Mouse (Mus musculus): ENCODE results near the gene Lyl1. TPM values are rescaled to one million over a fixed set of nuclear protein-coding genes. Genes with fewer than 3 reads are reported as not detected.
A peak's percentile ranks its signal among the peaks of the same experiment; 100 is the strongest.

Gene Lyl1
- polyA plus RNA-seq, 1 experiment from 2014 or later = 5.8 TPM

DNA sequence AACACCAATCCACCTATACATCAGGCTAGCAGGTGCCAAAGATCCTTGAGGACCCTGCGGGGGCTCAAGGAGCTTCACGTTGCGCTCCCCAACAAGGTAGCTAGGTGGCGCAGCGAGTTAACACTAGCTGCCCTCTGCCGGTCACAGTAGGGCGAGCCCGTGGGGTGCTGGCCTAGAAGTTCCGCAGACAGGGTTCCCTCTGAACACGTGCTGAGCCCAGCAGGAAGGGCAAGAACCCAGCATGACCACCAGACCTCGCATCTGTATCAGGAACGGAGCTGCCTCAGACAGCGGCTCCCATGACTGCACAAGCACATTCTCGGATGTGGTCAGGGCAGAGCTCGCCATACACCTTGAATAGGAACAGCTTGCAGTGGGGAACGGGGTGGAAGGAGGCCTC lies 36.4 kb downstream of the Lyl1 start:
- H3K4me3 ChIP-seq (replicated peaks) = no peak overlapping the region
- H3K9me3 ChIP-seq (replicated peaks) = no peaks in the 10 kb centered on the region
- H3K4me2 ChIP-seq (replicated peaks) = peak overlapping the region; percentile 18
- H3K4me1 ChIP-seq = peaks cover 93% of the 10 kb centered on the region
- H3K27me3 ChIP-seq = no peaks in the 10 kb centered on the region
- H3K27ac ChIP-seq (replicated peaks) = peak overlapping the region; percentile 95
- WGBS = 6% methylated on average over 16 of the region's 16 CpGs
- no peak for ATAC-seq (ENCODE audit: insufficient number of reproducible peaks, low FRiP score, low TSS enrichment, low read depth)
- no peak overlapping the region for H3K9ac ChIP-seq
- no peaks in the 10 kb centered on the region for H3K36me3 ChIP-seq

DNA sequence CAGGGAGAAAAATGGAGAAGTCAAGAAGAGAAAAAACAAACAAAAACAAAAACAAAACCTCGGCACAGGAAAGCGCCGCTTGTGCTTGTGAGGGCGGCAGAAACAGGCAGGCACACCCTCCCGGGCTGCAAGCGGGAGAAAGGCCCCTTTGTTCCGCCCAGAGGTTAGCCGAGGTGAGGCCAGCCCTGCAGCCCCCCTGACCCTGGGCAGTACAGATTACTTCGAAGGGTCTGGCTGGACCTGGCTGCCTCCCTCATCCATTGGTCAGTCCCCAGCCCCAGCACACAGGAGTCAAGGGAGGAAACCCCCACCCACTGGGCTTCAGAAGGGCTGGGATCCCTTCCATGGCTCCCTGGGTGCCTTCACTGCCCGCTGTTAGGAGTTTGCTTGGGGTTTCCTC lies 37.0 kb downstream of the Lyl1 start:
- H3K36me3 ChIP-seq = no peaks in the 10 kb centered on the region
- H3K9me3 ChIP-seq (replicated peaks) = no peaks in the 10 kb centered on the region
- H3K4me1 ChIP-seq = peaks cover 93% of the 10 kb centered on the region
- no peaks in the 10 kb centered on the region for H3K27me3 ChIP-seq
- no peak overlapping the region for H3K4me3 ChIP-seq (replicated peaks)
- H3K4me2 ChIP-seq (replicated peaks) = peak overlapping the region; percentile 18; the same call in 1 of the 2 replicates
- no peak for ATAC-seq (ENCODE audit: insufficient number of reproducible peaks, low FRiP score, low TSS enrichment, low read depth)
- 25% methylated on average over 10 of the region's 10 CpGs for WGBS
- peak overlapping the region; percentile 95 for H3K27ac ChIP-seq (replicated peaks)
- H3K9ac ChIP-seq = no peak overlapping the region

DNA sequence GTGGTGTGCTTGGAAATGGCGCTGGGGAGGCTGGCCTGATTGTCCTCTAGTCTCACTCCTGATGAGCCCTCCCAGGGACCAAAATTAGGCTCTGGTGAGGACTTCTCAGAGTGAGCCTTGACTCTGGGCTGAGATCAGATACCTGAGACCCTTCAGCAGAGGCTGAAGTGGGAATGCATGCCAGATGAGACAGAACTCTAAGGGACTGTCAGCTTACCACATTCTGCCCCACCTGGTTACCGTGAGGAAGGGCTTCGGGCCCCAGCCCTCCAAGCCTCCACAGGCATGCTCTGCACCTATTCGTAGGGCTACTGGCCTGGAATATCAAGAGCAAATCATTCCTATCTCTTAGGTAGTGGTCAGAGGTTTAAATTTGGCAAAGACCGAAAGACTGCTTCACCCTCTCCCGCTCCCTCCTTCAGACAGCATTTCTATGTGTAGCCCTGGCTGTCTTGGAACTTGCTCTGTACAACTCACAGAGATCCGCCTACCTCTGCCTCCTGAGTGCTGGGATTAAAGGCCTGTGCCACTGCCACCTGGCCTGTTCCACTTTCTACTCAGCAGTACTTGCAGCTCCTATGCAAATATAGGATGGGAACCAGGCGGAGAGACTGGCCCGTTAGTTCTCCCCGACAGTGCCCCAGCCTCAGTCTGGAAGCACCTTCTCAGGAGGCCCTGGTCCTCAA lies 37.6 kb downstream of the Lyl1 start:
- peaks cover 93% of the 10 kb centered on the region for H3K4me1 ChIP-seq
- H3K36me3 ChIP-seq = no peaks in the 10 kb centered on the region
- no peak overlapping the region for H3K9ac ChIP-seq
- H3K27ac ChIP-seq (replicated peaks) = peak overlapping the region; percentile 95
- H3K4me3 ChIP-seq (replicated peaks) = no peak overlapping the region
- H3K4me2 ChIP-seq (replicated peaks) = no peak overlapping the region
- no peak for ATAC-seq (ENCODE audit: insufficient number of reproducible peaks, low FRiP score, low TSS enrichment, low read depth)
- H3K9me3 ChIP-seq (replicated peaks) = no peaks in the 10 kb centered on the region
- no peaks in the 10 kb centered on the region for H3K27me3 ChIP-seq
- 53% methylated on average over 10 of the region's 10 CpGs for WGBS

DNA sequence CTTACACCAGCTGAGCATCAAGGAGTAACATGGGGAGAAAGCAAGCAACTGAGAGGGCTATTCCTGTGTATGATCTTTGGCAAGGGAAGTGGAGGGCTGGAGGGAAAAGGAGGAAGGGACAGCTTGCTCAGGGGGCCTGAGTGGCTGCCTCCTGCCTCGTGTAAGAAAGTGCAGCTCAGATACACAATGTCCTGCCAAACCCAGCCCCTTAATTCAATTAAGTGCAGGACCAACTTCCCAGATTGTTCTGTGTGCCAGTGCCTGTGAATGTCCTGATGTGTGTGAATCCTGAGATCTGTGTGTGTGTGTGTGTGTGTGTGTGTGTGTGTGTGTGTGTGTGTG lies 38.1 kb downstream of the Lyl1 start:
- no peak overlapping the region for H3K9ac ChIP-seq
- H3K4me3 ChIP-seq (replicated peaks) = no peak overlapping the region
- no peaks in the 10 kb centered on the region for H3K36me3 ChIP-seq
- H3K27me3 ChIP-seq = no peaks in the 10 kb centered on the region
- peak overlapping the region; percentile 95 for H3K27ac ChIP-seq (replicated peaks)
- WGBS = 5% methylated on average over 1 of the region's 1 CpGs
- H3K9me3 ChIP-seq (replicated peaks) = no peaks in the 10 kb centered on the region
- no peak for ATAC-seq (ENCODE audit: insufficient number of reproducible peaks, low FRiP score, low TSS enrichment, low read depth)
- H3K4me1 ChIP-seq = peaks cover 93% of the 10 kb centered on the region
- H3K4me2 ChIP-seq (replicated peaks) = no peak overlapping the region

DNA sequence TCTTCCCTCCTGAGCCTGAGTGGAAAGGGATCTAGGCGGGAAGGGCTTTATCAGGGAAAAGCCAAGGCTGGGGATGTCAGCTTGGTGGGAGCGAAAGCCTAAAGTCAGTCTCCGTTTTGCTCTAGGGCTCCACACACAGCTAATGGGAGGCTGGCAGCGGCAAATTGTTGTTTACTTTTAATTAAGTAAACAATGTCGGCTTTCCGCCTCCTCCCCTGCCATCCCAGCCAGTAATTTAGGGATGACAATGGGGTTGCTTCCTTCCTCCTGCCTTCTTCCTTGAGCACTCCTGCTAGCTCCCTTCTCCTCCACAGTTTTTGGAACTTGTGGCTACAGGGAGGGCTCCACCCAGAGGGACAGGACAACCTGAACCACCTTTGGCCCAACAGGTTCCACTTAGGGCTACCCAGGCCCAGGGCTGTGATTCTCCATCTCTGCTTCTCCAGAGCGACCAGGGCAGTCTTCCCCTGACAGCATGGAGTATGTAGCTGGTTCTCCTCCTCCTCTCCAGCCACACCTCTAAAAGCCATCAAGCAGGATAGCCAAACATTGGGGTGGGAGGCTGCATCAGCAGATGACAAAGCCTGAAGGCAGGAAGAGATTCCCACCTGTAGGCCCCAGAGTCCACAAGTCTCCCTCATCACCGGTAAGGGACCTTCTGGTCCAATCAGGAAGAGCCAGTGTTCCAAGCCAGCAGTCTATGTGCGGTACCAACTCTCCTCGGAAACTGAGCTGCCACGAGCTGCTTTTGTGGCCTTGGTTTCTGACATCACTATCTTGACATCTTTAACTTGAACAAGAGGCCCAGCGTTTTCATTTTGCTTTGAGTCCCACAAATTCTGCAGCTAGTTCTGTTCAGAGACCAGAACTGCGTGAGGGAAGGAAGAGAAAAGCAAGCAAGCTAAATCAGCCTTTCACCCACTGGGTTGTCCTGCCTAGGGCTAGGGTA lies 39.9 kb downstream of the Lyl1 start:
- Histone ChIP-seq H3K36me3 (no peaks in the 10 kb centered on the region), H3K4me3 (replicated peaks) (no peak overlapping the region), H3K27me3 (no peaks in the 10 kb centered on the region), H3K27ac (replicated peaks) (peak overlapping the region; percentile 95), H3K4me2 (replicated peaks) (0 out of 2 replicates have a peak overlapping the region, but pooled peaks have one; percentile 36), H3K9me3 (replicated peaks) (no peaks in the 10 kb centered on the region), H3K9ac (no peak overlapping the region), H3K4me1 (peaks cover 95% of the 10 kb centered on the region)
- 36% methylated on average over 13 of the region's 13 CpGs for WGBS
- no peak for ATAC-seq (ENCODE audit: insufficient number of reproducible peaks, low FRiP score, low TSS enrichment, low read depth)

DNA sequence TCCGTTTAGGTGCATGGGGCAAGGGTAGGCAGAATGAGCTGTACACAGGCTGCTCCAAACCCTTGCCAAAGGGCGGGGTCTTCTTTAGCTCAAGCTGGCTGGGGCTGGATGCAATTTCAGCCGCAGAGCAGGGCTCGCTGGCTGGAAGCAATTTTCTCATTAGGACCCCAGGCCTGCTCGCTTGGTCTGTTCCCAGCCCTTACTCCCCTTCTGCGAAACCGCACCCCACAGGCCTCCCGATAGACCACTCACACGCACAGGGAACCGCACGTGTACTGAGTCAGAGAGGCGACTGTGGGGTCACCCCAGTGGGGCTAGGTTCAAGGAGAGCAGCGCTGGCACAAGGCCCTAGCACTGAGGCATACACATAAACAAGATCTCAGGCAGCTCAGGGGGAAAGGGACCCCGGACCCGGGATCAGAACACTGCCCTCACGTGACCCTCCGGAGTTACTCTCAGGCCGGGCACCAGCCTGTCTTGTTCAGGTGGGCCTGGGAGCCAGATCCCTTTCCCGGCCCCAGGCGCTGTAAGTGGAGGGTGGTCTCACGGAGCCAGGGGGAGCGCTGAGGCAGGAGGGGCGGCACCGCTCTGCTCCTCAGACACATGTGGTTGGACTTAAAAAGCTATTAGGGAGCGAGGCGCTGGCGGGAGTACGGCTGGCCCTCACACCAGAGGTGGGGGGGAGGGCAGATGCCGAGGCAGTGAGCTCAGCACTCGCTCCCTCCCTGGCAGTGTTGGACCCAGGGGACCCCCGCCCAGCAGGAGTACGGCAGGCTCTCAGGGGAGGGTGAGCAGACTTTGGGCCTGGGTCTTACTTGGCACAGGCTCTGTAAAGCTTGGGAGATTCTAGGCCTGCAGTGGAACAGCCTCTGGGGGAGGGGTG lies 41.2 kb downstream of the Lyl1 start:
- H3K4me1 ChIP-seq = peaks cover 94% of the 10 kb centered on the region
- peak; percentile 88 for ATAC-seq (ENCODE audit: insufficient number of reproducible peaks, low FRiP score, low TSS enrichment, low read depth)
- H3K9me3 ChIP-seq (replicated peaks) = no peaks in the 10 kb centered on the region
- H3K27me3 ChIP-seq = no peaks in the 10 kb centered on the region
- H3K36me3 ChIP-seq = 0 out of 2 replicates have a peak, but pooled peaks cover 3% of the 10 kb centered on the region
- 8% methylated on average over 32 of the region's 32 CpGs for WGBS
- H3K4me2 ChIP-seq (replicated peaks) = peak overlapping the region; percentile 36
- H3K27ac ChIP-seq (replicated peaks) = peak overlapping the region; percentile 95
- no peak overlapping the region for H3K9ac ChIP-seq
- peak overlapping the region; percentile 10 for H3K4me3 ChIP-seq (replicated peaks)

DNA sequence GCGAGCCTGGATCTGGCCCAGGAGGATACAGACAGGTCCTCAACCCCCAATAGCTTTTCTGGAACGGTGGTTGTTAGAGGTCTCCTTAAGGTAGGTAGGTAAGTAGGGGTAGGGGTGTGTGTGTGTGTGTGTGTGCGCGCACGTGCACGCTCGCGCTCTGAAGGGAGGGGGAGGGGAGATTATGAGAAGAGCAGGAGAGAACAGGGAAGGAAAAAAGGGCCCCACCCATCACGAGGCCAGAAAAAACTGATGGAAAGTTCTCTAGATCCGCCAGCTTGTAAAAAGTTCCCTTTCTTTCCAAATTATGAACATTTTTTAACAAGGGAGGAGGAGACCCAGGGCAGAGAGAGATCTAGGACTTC lies 41.8 kb downstream of the Lyl1 start:
- H3K4me3 ChIP-seq (replicated peaks) = peak overlapping the region; percentile 10; the same call in 1 of the 2 replicates
- no peaks in the 10 kb centered on the region for H3K9me3 ChIP-seq (replicated peaks)
- 0 out of 2 replicates have a peak, but pooled peaks cover 3% of the 10 kb centered on the region for H3K36me3 ChIP-seq
- ATAC-seq (ENCODE audit: insufficient number of reproducible peaks, low FRiP score, low TSS enrichment, low read depth) = peak; percentile 2
- H3K9ac ChIP-seq = no peak overlapping the region
- H3K4me2 ChIP-seq (replicated peaks) = peak overlapping the region; percentile 36
- H3K27ac ChIP-seq (replicated peaks) = peak overlapping the region; percentile 95
- H3K4me1 ChIP-seq = peaks cover 92% of the 10 kb centered on the region
- 6% methylated on average over 10 of the region's 10 CpGs for WGBS
- H3K27me3 ChIP-seq = no peaks in the 10 kb centered on the region

DNA sequence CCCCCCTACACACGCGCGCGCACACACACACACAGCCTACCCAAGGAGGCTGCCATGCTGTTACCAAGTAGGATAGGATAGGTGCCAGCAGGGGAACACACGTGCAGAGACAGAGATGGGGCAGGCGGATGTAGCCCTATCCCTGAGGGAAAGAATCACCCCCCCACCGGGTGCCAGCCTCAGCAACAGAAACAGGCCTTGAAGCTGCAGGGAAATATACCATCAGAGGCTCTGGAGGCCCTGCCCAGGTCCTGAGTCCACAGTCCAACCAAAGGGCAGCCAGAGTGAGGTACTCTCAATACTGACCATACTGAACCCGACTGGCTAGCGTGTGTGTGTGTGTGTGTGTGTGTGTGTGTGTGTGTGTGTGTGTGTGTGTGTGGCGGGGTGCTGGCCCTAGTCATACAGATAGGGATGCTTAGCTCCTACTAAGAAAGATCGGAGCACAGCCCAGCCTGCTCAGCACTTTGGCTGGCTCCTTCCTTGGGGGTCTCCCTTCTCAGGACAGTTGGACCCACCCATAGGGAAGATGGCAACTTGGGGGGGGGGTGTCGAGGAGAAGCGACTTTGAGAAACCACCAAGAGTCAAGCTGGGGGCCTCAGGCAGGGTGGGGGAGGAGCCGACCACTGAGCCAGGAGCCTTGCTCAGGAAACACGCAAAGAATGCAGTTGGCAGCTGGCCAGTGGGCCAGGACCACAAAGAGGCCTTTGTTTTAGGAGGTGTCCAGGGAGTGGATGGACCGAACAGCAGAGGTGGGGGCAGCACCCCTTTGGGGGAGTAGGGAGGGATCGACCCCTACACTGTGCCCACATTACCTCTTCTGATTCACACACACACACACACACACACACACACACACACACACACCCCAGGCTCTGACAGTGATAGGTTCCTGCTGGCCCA lies 42.5 kb downstream of the Lyl1 start:
- H3K9me3 ChIP-seq (replicated peaks) = no peaks in the 10 kb centered on the region
- 0 out of 2 replicates have a peak, but pooled peaks have one; percentile 1 for ATAC-seq (ENCODE audit: insufficient number of reproducible peaks, low FRiP score, low TSS enrichment, low read depth)
- H3K36me3 ChIP-seq = 0 out of 2 replicates have a peak, but pooled peaks cover 3% of the 10 kb centered on the region
- peaks cover 92% of the 10 kb centered on the region for H3K4me1 ChIP-seq
- no peak overlapping the region for H3K4me3 ChIP-seq (replicated peaks)
- peak overlapping the region; percentile 36 for H3K4me2 ChIP-seq (replicated peaks)
- 7% methylated on average over 15 of the region's 17 CpGs for WGBS
- H3K27me3 ChIP-seq = no peaks in the 10 kb centered on the region
- H3K9ac ChIP-seq = no peak overlapping the region
- peak overlapping the region; percentile 95 for H3K27ac ChIP-seq (replicated peaks)

DNA sequence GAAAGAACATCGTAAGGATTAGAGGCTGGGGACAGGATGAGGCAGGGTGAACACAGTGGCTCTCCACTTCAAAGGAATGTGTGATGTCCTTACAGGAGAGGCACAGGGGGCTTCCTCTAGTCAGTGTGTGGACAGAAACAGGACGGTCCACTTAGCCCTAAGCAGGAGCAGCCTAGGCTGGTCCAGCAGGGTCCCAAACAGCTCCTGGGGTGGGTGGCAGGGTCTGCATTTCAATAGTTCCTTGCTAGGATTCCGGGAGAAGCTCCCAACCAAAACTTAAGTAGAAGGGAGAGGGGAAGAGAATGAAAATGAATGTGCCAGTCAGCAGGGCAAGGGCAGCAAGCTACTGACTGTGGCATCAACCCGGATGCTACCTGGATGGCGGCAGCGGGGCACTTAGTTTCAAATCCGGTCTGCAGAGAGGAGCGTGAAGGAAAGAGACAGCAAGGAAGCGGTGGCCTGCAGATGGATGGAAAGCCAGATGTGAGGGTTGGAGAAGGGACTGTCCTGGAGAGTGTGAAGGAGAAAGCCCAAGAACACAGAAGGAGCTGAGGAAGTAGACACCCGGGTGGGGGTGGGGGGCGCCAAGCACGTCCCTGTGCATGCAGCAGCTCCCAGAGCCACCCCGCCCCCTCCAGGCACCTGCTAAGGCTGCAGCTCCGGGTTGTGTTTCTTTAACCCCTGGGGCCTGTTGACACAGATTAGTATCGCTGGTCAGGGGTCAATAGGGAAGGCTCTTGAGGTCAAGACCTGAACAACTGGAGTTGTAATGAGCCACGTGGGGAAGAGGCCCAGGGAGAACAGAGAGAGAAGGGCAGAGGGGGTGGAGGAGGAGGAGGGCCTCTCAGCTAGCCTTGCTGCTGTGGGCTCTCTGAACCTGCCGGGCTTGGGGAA lies 44.0 kb downstream of the Lyl1 start:
- WGBS = 13% methylated on average over 17 of the region's 17 CpGs
- ATAC-seq (ENCODE audit: insufficient number of reproducible peaks, low FRiP score, low TSS enrichment, low read depth) = no peak
- H3K27ac ChIP-seq (replicated peaks) = peak overlapping the region; percentile 95
- 0 out of 2 replicates have a peak, but pooled peaks cover 3% of the 10 kb centered on the region for H3K36me3 ChIP-seq
- no peak overlapping the region for H3K9ac ChIP-seq
- H3K27me3 ChIP-seq = no peaks in the 10 kb centered on the region
- H3K4me1 ChIP-seq = peaks cover 92% of the 10 kb centered on the region
- peak overlapping the region; percentile 12; the same call in 1 of the 2 replicates for H3K4me2 ChIP-seq (replicated peaks)
- H3K4me3 ChIP-seq (replicated peaks) = no peak overlapping the region
- no peaks in the 10 kb centered on the region for H3K9me3 ChIP-seq (replicated peaks)

All from embryonic facial prominence, embryonic 15.5 days (tissue).